Mouse (Mus musculus) heart, postnatal 0 days (tissue): Measurements from ENCODE around the gene Alpk1.

Experiments
- CTCF ChIP-seq: IDR thresholded peaks from 2 replicates; pipeline ENCODE4 v1.5.1; 2016; ENCODE audit warnings: antibody characterized with exemption, control low read depth, low read depth
- EP300 ChIP-seq: IDR thresholded peaks from 2 replicates; pipeline ENCODE4 v1.6.1; 2016; ENCODE audit warnings: antibody characterized with exemption, low read depth

GRCm38 (mm10) chr3:127821209-127821608 is 40.9 kb upstream of the Alpk1 start:
- TF ChIP-seq CTCF (no peak), EP300 (no peak)
